Mouse (Mus musculus) ovary, postnatal 36 days (tissue): Measurements from ENCODE around the gene Ly75.

ENCODE experiments used
- DNase-seq: peaks from one replicate; pipeline ENCODE4 v3.0.0; 2022; ENCODE audit warnings: low spot score, mixed read lengths

The Ly75 gene

DNA sequence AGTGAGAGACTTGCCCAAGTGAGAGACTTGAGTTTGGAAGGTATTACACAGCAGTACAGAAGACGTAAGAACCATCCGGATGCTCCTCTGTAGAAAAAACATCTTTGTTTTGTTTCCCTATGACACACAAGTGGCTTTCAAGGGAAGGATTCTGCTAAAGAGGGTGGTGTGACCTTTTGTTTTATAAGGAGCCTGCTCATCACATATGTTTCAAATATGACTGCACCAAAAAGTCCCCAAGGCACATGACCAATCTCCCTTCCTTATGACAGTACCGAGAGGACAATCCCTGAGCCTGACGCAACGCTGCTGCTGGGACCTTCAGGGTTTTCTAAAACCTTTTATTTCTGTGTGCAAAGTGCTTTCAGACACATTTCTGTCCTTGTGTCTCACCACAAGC lies 12.9 kb downstream of the Ly75 start:
- no peak for DNase-seq

DNA sequence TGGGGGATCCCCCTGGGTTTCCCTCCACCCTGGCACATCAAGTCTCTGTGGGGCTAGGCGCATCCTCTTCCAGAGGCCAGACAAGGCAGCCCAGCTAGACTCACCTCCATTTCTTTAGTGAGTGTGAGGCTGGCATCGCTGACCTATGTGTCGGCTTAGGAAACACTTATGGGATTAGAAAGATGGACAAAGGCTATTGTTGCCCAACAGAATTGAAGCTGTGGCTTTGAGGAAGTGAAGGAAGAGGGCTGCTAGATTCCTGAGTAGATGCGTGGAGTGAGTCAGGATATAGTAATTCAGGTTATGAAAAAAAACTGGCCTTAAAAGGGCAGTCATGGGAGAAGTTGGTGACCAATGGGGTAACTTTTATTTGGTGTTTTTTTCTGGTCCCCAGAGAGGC lies 13.6 kb downstream of the Ly75 start:
- DNase-seq: no peak

GRCm38 (mm10) chr2:60367871-60368270 lies 15.2 kb downstream of the Ly75 start:
- DNase-seq: no peak

- DNase-seq: no peak
These were observed 15.9 kb downstream of the Ly75 start for GRCm38 (mm10) chr2:60367204-60367603.

GRCm38 (mm10) chr2:60365820-60366610 lies 17.1 kb downstream of the Ly75 start:
- DNase-seq: no peak

DNA sequence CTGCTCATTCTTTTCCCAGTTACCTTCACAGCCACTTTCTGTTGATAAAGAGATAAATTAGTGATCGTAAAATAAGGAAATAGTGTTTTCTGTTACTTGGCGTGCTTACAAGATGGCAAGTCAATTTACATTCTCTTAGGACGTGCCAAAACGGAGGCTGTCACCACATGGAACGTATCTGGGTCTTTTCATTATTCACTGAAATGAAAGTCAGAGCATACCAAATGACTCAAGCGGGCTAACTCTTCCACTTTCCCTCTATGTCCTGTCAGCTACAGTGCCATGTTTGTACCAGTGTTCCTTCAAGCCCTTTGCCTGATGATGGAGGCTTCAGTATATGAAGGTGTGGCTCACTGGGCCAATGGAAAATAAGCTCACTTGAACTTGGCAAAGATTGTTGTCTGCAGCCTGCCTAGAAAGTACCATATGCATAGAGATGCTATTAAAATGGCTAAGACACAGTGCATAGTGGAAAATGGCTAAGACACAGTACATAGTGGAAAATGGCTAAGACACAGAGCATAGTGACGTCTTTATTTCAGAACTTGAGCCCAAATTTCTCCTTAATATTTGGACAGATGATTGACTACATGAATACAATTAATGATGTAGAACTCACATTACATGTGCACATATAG lies 17.8 kb downstream of the Ly75 start:
- no peak for DNase-seq

DNA sequence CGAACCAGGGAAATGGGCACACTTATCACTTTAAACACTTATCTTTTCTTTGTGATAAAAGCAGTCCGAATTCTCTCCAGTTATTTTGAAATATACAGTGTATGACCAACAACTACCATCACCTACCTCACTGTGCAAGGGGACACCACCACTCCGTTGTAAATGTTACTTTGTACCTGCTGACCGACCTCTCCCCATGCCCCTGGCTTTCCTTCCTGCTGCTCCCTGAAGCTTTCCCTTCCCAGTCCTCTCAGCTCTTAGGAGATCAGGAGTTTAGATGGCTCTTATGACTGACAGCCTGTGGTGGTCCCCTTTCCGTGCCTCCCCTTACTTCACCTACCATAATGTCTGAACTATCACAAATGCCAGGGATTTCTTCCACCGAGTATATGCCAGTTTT lies 21.0 kb downstream of the Ly75 start:
- DNase-seq: no peak

- DNase-seq: no peak
These were observed 23.3 kb downstream of the Ly75 start for GRCm38 (mm10) chr2:60359796-60360195.

- DNase-seq: no peak
These were observed 27.8 kb downstream of the Ly75 start for GRCm38 (mm10) chr2:60355388-60355683.

DNA sequence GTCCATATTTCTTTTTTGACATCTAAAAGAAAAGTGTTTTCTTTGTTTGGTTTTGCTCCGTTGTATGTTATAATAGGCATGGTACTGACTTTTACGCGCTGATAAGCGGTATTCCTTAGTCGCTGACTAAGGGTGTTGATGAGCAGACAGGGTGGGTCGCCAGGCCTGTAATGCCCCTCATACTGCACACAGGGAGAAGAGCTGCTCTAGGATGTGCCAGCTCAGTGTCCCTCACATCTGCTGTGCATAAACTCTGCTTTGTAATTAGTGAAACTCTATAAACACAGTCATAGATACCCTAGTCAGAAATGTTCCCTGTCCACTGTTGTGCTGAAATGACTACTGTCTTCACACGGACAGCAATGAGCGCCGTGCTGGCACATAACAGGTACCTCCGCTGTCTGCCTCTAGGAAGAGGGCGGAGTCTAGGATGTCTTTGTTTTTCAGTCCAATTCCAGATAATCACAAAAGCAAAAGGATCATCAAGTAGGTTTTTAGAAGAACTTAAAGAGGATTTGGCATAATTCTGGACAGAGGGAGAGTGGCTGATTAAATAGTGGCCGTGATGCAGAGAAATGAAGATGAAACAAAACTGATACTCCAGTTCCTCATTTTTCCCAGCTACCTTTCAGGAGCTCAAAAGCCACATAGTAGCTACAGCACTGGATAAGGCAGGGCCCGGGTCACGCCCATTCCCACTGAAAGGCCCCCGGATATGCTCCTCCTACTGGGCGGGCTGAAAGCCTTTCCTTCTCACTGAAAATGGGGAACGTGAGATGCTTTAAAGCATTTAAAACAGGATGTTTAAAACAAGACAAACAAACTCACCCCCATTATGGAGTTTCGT lies 28.3 kb downstream of the Ly75 start:
- DNase-seq: no peak

- no peak for DNase-seq
These were observed 30.8 kb downstream of the Ly75 start for GRCm38 (mm10) chr2:60352296-60352695.

DNA sequence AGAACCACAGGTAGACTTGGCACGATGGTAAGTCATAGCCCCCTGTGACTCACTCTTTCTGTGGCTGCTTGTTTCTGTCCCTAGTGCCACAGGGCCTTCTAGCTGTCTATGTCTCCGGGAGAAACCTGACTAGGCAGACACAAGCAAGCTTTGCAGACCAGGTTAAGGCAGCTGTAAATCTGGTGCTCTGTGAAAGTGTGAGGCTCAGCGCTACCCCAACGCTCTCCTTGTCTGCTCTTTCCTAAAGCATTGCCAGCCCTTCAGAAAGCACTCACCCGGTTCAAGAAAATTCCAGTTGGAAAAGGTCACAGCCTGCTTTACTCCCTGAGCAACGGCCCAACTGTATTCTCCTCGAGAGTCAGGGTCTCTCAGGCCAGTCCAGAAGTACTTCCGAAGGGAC lies 31.3 kb downstream of the Ly75 start:
- no peak for DNase-seq

DNA sequence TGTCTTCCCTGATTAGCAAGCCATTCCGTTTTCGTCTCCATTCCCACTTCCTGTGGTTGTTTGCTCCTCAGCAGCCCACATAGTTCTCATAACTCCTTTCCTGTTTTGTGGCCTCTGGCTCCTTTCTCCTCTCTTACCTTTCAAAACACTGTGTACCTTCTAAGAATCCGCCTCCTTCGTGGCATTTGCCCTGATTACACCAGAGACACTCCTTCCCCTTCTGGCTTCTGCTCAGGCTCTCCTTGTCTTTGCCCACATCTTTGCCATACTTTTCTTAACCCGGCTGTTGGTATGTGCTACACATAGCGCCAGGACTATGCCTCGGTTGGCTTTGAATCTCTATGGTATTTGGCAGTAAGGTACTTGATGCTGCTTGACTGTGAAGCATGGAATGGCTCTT lies 35.2 kb downstream of the Ly75 start:
- DNase-seq: no peak

DNA sequence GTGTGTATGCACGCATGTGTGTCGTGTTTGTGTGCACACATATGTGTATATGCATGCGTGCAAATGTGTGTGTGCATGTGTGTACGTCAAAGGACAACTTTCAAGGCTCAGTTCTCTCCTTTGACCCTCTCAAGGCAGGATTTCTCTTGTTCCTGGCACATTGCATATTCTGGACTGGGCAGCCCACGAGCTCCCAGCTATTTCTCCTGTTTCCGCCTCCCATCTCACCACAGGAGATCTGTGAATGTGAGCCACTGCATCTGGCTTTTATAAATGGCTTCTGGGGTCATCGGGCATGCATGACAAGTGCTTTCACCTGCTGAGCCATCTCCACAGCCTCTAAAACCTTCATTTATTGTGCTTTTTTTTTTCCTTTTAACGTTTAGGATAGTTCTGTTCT lies 36.6 kb downstream of the Ly75 start:
- DNase-seq: no peak

DNA sequence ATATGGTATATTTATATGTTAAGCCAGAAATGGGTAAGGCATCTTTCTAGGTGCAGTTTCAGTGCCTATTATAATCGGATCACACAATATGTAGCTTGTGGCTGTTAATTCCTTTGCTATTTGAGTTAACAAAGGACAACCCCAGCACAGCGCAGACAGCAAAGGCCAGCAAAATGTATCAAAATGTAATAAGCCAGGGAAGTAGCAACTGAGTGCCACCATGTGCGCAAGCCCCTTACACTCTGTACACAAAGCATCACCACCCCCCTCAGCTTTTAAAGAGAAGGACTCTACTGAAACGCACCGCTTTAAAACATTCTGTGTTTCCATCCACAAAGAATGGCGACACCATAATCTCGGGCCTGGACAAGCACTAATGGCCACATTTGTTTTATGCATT lies 37.4 kb downstream of the Ly75 start:
- no peak for DNase-seq

GRCm38 (mm10) chr2:60343607-60344289 lies 39.4 kb downstream of the Ly75 start:
- no peak for DNase-seq

DNA sequence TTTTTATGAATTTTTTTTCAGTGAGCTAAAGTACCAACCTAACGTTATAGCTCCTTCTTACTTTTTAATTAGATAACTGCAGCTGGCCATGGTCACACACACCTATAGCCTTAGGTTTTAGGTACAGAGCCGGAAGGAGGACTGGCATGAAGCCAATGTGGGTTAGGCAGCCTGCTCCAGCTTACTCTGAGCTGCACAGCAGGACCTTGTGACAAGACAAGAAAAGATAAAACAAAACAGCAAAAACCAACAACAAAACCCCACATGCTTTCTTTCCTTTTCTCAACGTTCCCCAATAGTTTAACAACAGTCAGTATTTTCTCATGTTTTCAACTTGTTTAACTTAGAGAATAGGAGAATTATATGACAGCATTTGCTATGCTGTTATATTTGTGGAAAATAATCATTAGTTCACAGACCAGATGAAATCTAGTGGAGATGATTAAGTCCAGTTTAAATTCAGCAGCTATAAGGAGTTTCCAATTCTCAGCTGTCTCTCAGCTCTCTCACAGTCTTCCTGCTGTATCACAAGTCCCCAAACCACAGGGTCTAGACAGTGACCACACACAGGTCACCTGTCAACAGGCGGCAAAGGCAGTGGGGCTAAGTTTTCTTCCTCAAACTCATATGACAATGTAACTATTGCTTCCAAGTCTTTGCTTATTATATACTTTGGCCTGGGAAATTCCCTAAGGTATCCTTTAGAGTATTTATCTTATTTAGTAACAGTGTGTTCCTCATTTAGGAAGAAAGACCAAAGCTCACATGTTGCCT lies 40.8 kb downstream of the Ly75 start:
- no peak for DNase-seq

GRCm38 (mm10) chr2:60337937-60338336 lies 45.2 kb downstream of the Ly75 start:
- DNase-seq: no peak

DNA sequence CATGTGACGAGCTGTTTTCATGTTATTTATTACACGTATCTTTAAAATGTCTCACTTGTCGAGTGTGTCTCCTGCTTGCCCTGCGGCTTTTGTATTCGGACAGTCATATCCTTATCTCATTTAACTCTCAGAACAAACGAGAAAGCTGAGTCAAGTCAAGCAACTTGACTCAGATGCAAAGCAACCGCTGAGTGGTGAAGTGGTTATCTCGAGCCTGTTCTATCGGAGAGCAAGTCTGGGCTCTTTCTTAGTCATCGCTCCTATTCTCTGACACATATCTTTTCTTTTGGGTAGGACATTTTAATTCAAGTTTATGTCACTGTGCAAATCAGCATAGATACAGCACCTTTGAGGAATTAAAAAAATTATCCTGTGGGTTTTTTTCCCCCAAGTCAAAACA lies 54.5 kb downstream of the Ly75 start:
- DNase-seq: no peak

DNA sequence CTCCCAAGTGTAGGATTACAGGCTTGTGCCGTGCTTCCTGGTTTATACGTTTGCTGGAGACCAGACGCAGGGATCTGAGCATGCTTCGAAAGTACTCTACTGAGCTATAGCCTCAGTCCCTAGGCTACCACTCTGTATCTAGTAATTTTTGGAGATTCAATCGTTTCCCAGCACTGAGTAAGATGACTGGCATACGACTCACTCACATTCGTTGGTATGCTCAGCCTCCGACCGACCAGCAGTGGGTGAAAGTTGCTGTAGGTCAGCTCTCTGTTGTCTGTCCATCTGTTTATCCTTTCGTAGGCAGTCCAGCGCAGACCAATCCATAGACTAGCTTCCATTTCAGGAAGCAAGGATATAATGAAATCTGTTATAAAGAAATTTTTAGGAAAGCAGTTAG lies 55.5 kb downstream of the Ly75 start:
- DNase-seq: no peak

DNA sequence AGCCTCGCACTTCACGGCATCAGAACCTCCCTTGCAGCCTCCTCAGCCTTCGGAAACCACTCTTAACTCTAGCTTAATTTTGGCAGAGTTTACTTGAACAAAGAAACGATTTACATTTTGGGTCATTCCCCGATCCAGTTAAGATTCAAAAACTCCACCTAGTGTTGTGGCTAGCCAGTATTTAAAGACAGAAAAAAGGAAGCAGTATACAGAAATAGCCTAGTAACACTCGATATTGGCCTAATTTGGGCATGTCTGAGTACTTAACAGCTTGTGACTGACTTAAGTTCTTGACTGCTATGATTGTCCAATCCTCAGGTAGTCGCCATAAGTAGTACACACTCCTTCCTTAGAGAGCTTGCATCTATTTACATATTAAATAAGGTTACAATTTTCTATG lies 56.2 kb downstream of the Ly75 start:
- DNase-seq: no peak

DNA sequence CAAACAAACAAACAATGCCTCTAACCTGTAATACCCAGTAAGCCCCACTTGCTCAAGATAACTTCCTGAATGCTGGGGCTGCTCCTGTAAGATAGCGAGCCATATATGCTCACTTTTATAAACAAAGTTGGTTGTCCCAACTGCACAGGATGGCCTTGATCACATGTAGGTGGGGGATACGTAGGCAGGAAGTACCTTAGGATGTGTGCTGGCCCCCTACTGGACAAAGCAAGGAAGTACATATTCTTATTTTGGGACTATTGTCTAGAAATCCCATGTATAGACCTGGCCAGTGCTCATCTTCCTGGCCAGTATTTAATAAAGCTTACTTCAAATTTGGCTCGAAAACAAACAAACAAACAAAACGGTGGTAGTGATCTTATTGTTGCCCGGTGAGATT lies 59.7 kb downstream of the Ly75 start:
- DNase-seq: no peak
